Mouse (Mus musculus) CH12.LX (cell line): ENCODE data around the gene Lrit2. TPM values are rescaled to one million over a fixed set of nuclear protein-coding genes. Genes with fewer than 3 reads are reported as not detected.

Source experiments
- DNase-seq: peaks from one replicate; pipeline ENCODE4 v3.0.0-alpha.2; 2013; ENCODE audit errors: extremely low read depth
- H3K27ac ChIP-seq: 2 replicates; pipeline ENCODE4 v1.5.1; 2012; ENCODE audit warnings: low read depth, mild to moderate bottlenecking, control low read depth, moderate library complexity; ENCODE audit not compliant: insufficient read depth
- H3K27me3 ChIP-seq: replicated peaks from 2 replicates; pipeline ENCODE3; 2012; ENCODE audit warnings: inconsistent platforms
- H3K36me3 ChIP-seq, 2 experiments: replicated peaks in 1 of 2; 2 replicates each; pipeline versions ENCODE3 to v1.6.1; 2012; ENCODE audit warnings: inconsistent platforms in 1 of 2, low read length in 1 of 2, mild to moderate bottlenecking in 1 of 2, mixed read lengths in 1 of 2, moderate library complexity in 1 of 2; ENCODE audit not compliant: control insufficient read depth in 1 of 2, insufficient read depth in 1 of 2
- H3K4me1 ChIP-seq, 2 experiments: 2 replicates each; pipeline ENCODE4 v1.6.1; 2012; ENCODE audit warnings: inconsistent platforms in 1 of 2, moderate library complexity in 1 of 2; ENCODE audit not compliant: insufficient read depth in 2 of 2, control insufficient read depth in 1 of 2
- H3K4me2 ChIP-seq: 2 replicates; pipeline ENCODE4 v1.6.1; 2012; ENCODE audit warnings: low read depth, mild to moderate bottlenecking, control low read depth; ENCODE audit not compliant: poor library complexity, insufficient read depth, severe bottlenecking
- H3K4me3 ChIP-seq, 3 experiments: fragments of 150-350 bp in 1 of 3; sonication (generic) in 1 of 3; replicated peaks in 1 of 3; 2 replicates each; pipeline versions ENCODE3 to v1.5.1; 2011 to 2012; ENCODE audit warnings: low read depth in 2 of 3, low read length in 2 of 3, mild to moderate bottlenecking in 2 of 3, moderate library complexity in 2 of 3, control low read depth in 1 of 3, improper control_type of control experiment in 1 of 3, inconsistent platforms in 1 of 3, mixed read lengths in 1 of 3; ENCODE audit not compliant: poor library complexity in 1 of 3
- H3K79me2 ChIP-seq: replicated peaks from 2 replicates; pipeline ENCODE4 v1.6.1; 2012; ENCODE audit warnings: mild to moderate bottlenecking, moderate library complexity; ENCODE audit not compliant: control insufficient read depth, poor library complexity, insufficient read depth, severe bottlenecking; ENCODE audit errors: extremely low read depth
- H3K9ac ChIP-seq: 2 replicates; pipeline ENCODE4 v1.6.1; 2012; ENCODE audit warnings: low read depth, mild to moderate bottlenecking, control low read depth, moderate library complexity; ENCODE audit not compliant: insufficient read depth
- H3K9me3 ChIP-seq: replicated peaks from 2 replicates; pipeline ENCODE3; 2012; ENCODE audit warnings: low read length, inconsistent platforms, mixed read lengths
- CHD2 ChIP-seq: IDR thresholded peaks from 2 replicates; pipeline ENCODE4 v1.6.1; 2011; ENCODE audit warnings: low read length, improper control_type of control experiment
- E2F4 ChIP-seq: IDR thresholded peaks from 2 replicates; pipeline ENCODE4 v1.6.1; 2011; ENCODE audit warnings: low read depth, low read length, improper control_type of control experiment; ENCODE audit not compliant: insufficient replicate concordance
- ELF1 ChIP-seq: IDR thresholded peaks from 2 replicates; pipeline ENCODE4 v1.6.1; 2014; ENCODE audit warnings: low read depth, mild to moderate bottlenecking, inconsistent platforms, low read length, improper control_type of control experiment
- EP300 ChIP-seq: IDR thresholded peaks from 2 replicates; pipeline ENCODE4 v1.6.1; 2011; ENCODE audit warnings: low read length, improper control_type of control experiment
- IRF4 ChIP-seq: IDR thresholded peaks from 2 replicates; pipeline ENCODE4 v1.6.1; 2014; ENCODE audit warnings: low read depth, mild to moderate bottlenecking, inconsistent platforms, low read length, improper control_type of control experiment
- JUN ChIP-seq: IDR thresholded peaks from 2 replicates; pipeline ENCODE4 v1.6.1; 2011; ENCODE audit warnings: low read depth, mild to moderate bottlenecking, low read length, improper control_type of control experiment, moderate library complexity; ENCODE audit not compliant: insufficient read depth
- KAT2A ChIP-seq: IDR thresholded peaks from 2 replicates; pipeline ENCODE4 v1.6.1; 2012; ENCODE audit warnings: low read length, improper control_type of control experiment, inconsistent platforms; ENCODE audit not compliant: insufficient replicate concordance
- MAFK ChIP-seq: IDR thresholded peaks from 2 replicates; pipeline ENCODE4 v1.6.1; 2011; ENCODE audit warnings: low read length, improper control_type of control experiment; ENCODE audit not compliant: insufficient replicate concordance
- MAX ChIP-seq: IDR thresholded peaks from 2 replicates; pipeline ENCODE4 v1.6.1; 2011; ENCODE audit warnings: low read length, improper control_type of control experiment
- MXI1 ChIP-seq: IDR thresholded peaks from 2 replicates; pipeline ENCODE4 v1.6.1; 2011; ENCODE audit warnings: mild to moderate bottlenecking, low read depth, low read length, improper control_type of control experiment
- MYC ChIP-seq: IDR thresholded peaks from 2 replicates; pipeline ENCODE4 v1.6.1; 2011; ENCODE audit warnings: low read depth, mild to moderate bottlenecking, improper control_type of control experiment, low read length
- NELFE ChIP-seq: IDR thresholded peaks from 2 replicates; pipeline ENCODE4 v1.6.1; 2011; ENCODE audit warnings: low read depth, low read length, improper control_type of control experiment
- PAX5 ChIP-seq: IDR thresholded peaks from 2 replicates; pipeline ENCODE4 v1.6.1; 2012; ENCODE audit warnings: low read length, inconsistent platforms, mixed read lengths
- RCOR1 ChIP-seq: conservative IDR thresholded peaks from 2 replicates; pipeline ENCODE4 v1.6.1; 2012; ENCODE audit warnings: low read depth, mild to moderate bottlenecking, inconsistent platforms, low read length, improper control_type of control experiment
- TBP ChIP-seq: conservative IDR thresholded peaks from 2 replicates; pipeline ENCODE4 v1.6.1; 2011; ENCODE audit warnings: low read depth, low read length, improper control_type of control experiment
- UBTF ChIP-seq: IDR thresholded peaks from 2 replicates; pipeline ENCODE4 v1.6.1; 2012; ENCODE audit warnings: low read depth, mild to moderate bottlenecking, inconsistent platforms, low read length, improper control_type of control experiment, moderate library complexity
- ZC3H11A ChIP-seq: IDR thresholded peaks from 2 replicates; pipeline ENCODE4 v1.6.1; 2012; ENCODE audit warnings: low read depth, mild to moderate bottlenecking, inconsistent platforms, low read length, improper control_type of control experiment
- dilution Hi-C: fragments of 300-500 bp; cut with MboI; formaldehyde crosslinking; loops from 2 replicates; pipeline ENCODE4 v1.14.3; 2020; ENCODE audit warnings: low sequenced_read_pairs; ENCODE audit not compliant: extremely low pct_unique_long_range_greater_than_20kb, extremely low pct_ligation_motif_present
- in situ Hi-C: fragments of 300-500 bp; cut with MboI; formaldehyde crosslinking; loops from 3 replicates; pipeline ENCODE4 v1.14.3; 2019; ENCODE audit warnings: low sequenced_read_pairs, low pct_ligation_motif_present, low pct_unique_long_range_greater_than_20kb, mixed read lengths
- polyA plus RNA-seq: library from polyadenylated mRNA; unstranded; fragments of >175 nt; gene quantifications from 2 replicates; pipeline ENCODE4 v1.2.1, GENCODE M21; 2012; ENCODE audit warnings: low read depth; ENCODE audit not compliant: insufficient read length
- total RNA-seq, 2 experiments: library from RNA; depleted of rRNA; stranded (reverse); fragments of 300-350 nt in 1 of 2; fragments of >200 nt in 1 of 2; gene quantifications; 2 replicates each; pipeline ENCODE4 v1.2.3; 2012 to 2014

The Lrit2 gene
- total and polyA plus RNA-seq, 3 experiments, result not detected

DNA sequence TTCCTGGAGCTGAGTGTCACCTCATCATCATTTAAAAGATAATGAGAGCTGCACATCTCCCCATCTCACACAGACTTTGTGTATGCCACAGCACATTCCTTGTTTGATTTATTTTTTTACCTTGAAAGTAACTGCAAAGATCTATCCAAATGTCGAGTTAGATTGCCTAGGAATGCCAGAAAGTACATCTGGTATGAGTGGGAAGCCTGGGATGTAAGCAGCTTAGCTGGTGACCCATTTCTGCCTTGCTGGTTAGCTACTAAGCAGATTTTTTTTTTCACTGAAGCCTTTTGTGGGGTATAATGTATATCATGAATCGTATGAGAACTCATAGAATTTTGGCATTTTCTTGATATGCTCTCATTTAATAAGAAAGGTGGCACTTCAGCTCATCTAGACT lies 1.1 kb upstream of the Lrit2 start:
- H3K27me3 ChIP-seq, result peaks cover 53% of the 10 kb centered on the region
- no peak overlapping the region for H3K9ac ChIP-seq
- TF ChIP-seq E2F4 (no peak), EP300 (no peak)
- no peak overlapping the region for H3K4me2 ChIP-seq
- in situ Hi-C loops (no loop called here), dilution Hi-C loops (no loop called here)
- H3K9me3 ChIP-seq, result no peaks in the 10 kb centered on the region
- no peak overlapping the region for H3K4me3 ChIP-seq
- H3K27ac ChIP-seq, result no peak overlapping the region
- no peaks in the 10 kb centered on the region for H3K4me1 ChIP-seq
- no peaks in the 10 kb centered on the region for H3K36me3 ChIP-seq
- DNase-seq, result no peak
- no peaks in the 10 kb centered on the region for H3K79me2 ChIP-seq

DNA sequence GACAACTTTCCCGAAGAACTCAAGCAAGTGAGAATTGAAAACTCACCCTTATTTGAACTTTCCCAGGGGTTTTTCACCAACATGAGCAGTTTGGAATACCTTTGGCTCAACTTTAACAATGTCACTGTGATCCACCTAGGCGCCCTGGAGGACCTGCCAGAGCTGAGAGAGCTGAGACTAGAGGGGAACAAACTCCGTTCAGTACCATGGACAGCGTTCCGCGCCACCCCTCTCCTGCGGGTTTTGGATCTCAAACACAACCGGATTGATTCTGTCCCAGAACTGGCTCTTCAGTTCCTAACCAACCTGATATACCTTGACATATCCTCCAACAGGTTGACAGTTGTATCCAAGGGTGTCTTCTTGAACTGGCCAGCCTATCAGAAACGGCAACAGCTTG lies 787 bp downstream of the Lrit2 start:
- Histone ChIP-seq H3K27me3 (peaks cover 52% of the 10 kb centered on the region), H3K4me2 (no peak overlapping the region), H3K4me1 (no peaks in the 10 kb centered on the region), H3K27ac (no peak overlapping the region), H3K9ac (no peak overlapping the region), H3K79me2 (no peaks in the 10 kb centered on the region), H3K4me3 (no peak overlapping the region), H3K36me3 (no peaks in the 10 kb centered on the region), H3K9me3 (no peaks in the 10 kb centered on the region)
- peak; percentile 13 for DNase-seq
- dilution Hi-C loops, result no loop called here
- in situ Hi-C loops, result no loop called here
- TF ChIP-seq CHD2 (no peak), IRF4 (no peak), RCOR1 (no peak)

DNA sequence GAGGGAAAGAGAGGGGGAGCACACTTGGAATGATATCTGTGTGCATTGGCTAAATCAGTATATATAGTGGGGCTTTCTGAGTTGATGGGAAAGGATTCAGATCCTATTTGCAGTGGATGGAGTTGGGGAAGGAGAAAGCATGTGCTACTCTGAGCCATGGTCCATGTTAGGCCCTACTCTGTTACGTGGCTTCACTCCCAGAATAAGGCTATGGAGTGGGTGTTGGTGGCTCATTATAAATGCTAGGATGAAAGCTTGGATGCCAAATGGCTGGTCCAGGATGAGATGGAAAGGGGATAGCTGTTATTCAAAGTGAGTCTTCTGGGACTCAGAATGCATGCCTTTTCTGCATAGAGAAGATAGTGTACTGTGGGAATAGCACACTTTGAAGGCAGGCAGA lies 13.0 kb downstream of the Lrit2 start:
- in situ Hi-C loops (no loop called here), dilution Hi-C loops (no loop called here)
- Histone ChIP-seq H3K4me1 (no peaks in the 10 kb centered on the region), H3K9me3 (no peaks in the 10 kb centered on the region), H3K9ac (no peak overlapping the region), H3K27me3 (peaks cover 67% of the 10 kb centered on the region), H3K4me3 (no peak overlapping the region), H3K36me3 (no peaks in the 10 kb centered on the region), H3K4me2 (no peak overlapping the region), H3K79me2 (no peaks in the 10 kb centered on the region), H3K27ac (no peak overlapping the region)
- TF ChIP-seq TBP, result no peak
- no peak for TF ChIP-seq CHD2
- no peak for TF ChIP-seq UBTF
- no peak for TF ChIP-seq NELFE
- no peak for TF ChIP-seq MXI1
- TF ChIP-seq MAFK, result no peak
- TF ChIP-seq ZC3H11A, result no peak
- TF ChIP-seq IRF4, result no peak
- no peak for TF ChIP-seq KAT2A
- no peak for TF ChIP-seq MYC
- TF ChIP-seq JUN, result no peak
- TF ChIP-seq MAX, result no peak
- TF ChIP-seq ELF1, result no peak
- no peak for TF ChIP-seq E2F4
- no peak for TF ChIP-seq PAX5
- no peak for DNase-seq
